Mouse (Mus musculus): ENCODE measurements around the gene Alkbh2.

Gene Alkbh2

GRCm38 (mm10) chr5:114139175-114139574 lies 11.2 kb upstream of the Alkbh2 start:
- peak; percentile 78 for DNase-seq

- DNase-seq: no peak
Observed at GRCm38 (mm10) chr5:114138277-114139164, 10.5 kb upstream of the Alkbh2 start.

GRCm38 (mm10) chr5:114137481-114138276 lies 9.7 kb upstream of the Alkbh2 start:
- DNase-seq: no peak

GRCm38 (mm10) chr5:114135516-114135915 lies 7.5 kb upstream of the Alkbh2 start:
- DNase-seq: no peak

- peak; percentile 55 for DNase-seq
Observed at GRCm38 (mm10) chr5:114134091-114134534, 6.1 kb upstream of the Alkbh2 start.

- DNase-seq: no peak
Observed at GRCm38 (mm10) chr5:114132841-114133240, 4.8 kb upstream of the Alkbh2 start.

- DNase-seq: peak; percentile 40
Observed at GRCm38 (mm10) chr5:114131521-114131840, 3.5 kb upstream of the Alkbh2 start.

GRCm38 (mm10) chr5:114130698-114131520 lies 2.9 kb upstream of the Alkbh2 start:
- DNase-seq: peak; percentile 96

- DNase-seq: peak; percentile 66
Observed at GRCm38 (mm10) chr5:114130211-114130605, 2.2 kb upstream of the Alkbh2 start, which contains the start of gene Ung. TSS of gene Ung (plus strand) at chr5:114130386.

GRCm38 (mm10) chr5:114129550-114130210 lies 1.7 kb upstream of the Alkbh2 start:
- no peak for DNase-seq

GRCm38 (mm10) chr5:114126499-114127244 lies 1.3 kb downstream of the Alkbh2 start:
- no peak for DNase-seq

- DNase-seq: no peak
Observed at GRCm38 (mm10) chr5:114126008-114126407, 2.0 kb downstream of the Alkbh2 start.

- no peak for DNase-seq
Observed at GRCm38 (mm10) chr5:114119806-114120205, 8.2 kb downstream of the Alkbh2 start.

- DNase-seq: no peak
Observed at GRCm38 (mm10) chr5:114116586-114116985, 11.4 kb downstream of the Alkbh2 start.

GRCm38 (mm10) chr5:114115030-114115429 lies 13.0 kb downstream of the Alkbh2 start:
- no peak for DNase-seq

GRCm38 (mm10) chr5:114113334-114113733 lies 14.7 kb downstream of the Alkbh2 start:
- DNase-seq: no peak

- no peak for DNase-seq
Observed at GRCm38 (mm10) chr5:114106391-114106935, 21.6 kb downstream of the Alkbh2 start.

GRCm38 (mm10) chr5:114102807-114103206 lies 25.2 kb downstream of the Alkbh2 start:
- DNase-seq: no peak

- DNase-seq: no peak
Observed at GRCm38 (mm10) chr5:114101873-114102272, 26.1 kb downstream of the Alkbh2 start.

- DNase-seq: no peak
Observed at GRCm38 (mm10) chr5:114100390-114101099, 27.5 kb downstream of the Alkbh2 start.

Data from right cerebral cortex, postnatal 4 days (tissue).